Mouse (Mus musculus): ENCODE results near the gene Slc26a10.
"Not testable (repeated sequence)": the region's sequence is repeated elsewhere in the genome, so short reads cannot be mapped to it uniquely, and the experiment has no call there.

Slc26a10 gene

GRCm38 (mm10) chr10:127138328-127139141 lies 41.9 kb downstream of the Slc26a10 start:
- in situ Hi-C loops (cut with MboI; ENCODE audit: unreplicated experiment in 2 of 2): no loop called here

- in situ Hi-C loops (cut with MboI; ENCODE audit: unreplicated experiment in 2 of 2): no loop called here
These were observed 42.5 kb downstream of the Slc26a10 start for GRCm38 (mm10) chr10:127137896-127138295.

- in situ Hi-C loops (cut with MboI; ENCODE audit: unreplicated experiment in 2 of 2): no loop called here
These were observed 43.9 kb downstream of the Slc26a10 start for GRCm38 (mm10) chr10:127136510-127136909.

GRCm38 (mm10) chr10:127135118-127135836 lies 45.2 kb downstream of the Slc26a10 start:
- in situ Hi-C loops (cut with MboI; ENCODE audit: unreplicated experiment in 2 of 2): no loop called here

- in situ Hi-C loops (cut with MboI; ENCODE audit: unreplicated experiment in 2 of 2): not testable (repeated sequence)
These were observed 45.9 kb downstream of the Slc26a10 start for GRCm38 (mm10) chr10:127134394-127135035.

- in situ Hi-C loops (cut with MboI; ENCODE audit: unreplicated experiment in 2 of 2): no loop called here
These were observed 48.0 kb downstream of the Slc26a10 start for GRCm38 (mm10) chr10:127132469-127132868.

- in situ Hi-C loops (cut with MboI; ENCODE audit: unreplicated experiment in 2 of 2): loop anchor here (5.0 kb wide), 3 partner anchors 33 to 208 kb away; no protein-coding TSS in a partner anchor
These were observed 51.0 kb downstream of the Slc26a10 start for GRCm38 (mm10) chr10:127129431-127129830.

GRCm38 (mm10) chr10:127127711-127128279 lies 52.6 kb downstream of the Slc26a10 start:
- in situ Hi-C loops (cut with MboI; ENCODE audit: unreplicated experiment in 2 of 2): loop anchor here (5.0 kb wide), 3 partner anchors 35 to 210 kb away; no protein-coding TSS in a partner anchor

- in situ Hi-C loops (cut with MboI; ENCODE audit: unreplicated experiment in 2 of 2): loop anchor here (5.0 kb wide), 3 partner anchors 36 to 211 kb away; no protein-coding TSS in a partner anchor
These were observed 53.9 kb downstream of the Slc26a10 start for GRCm38 (mm10) chr10:127126579-127126978.

- in situ Hi-C loops (cut with MboI; ENCODE audit: unreplicated experiment in 2 of 2): loop anchor here (5.0 kb wide), 3 partner anchors 37 to 212 kb away; no protein-coding TSS in a partner anchor
These were observed 55.0 kb downstream of the Slc26a10 start for GRCm38 (mm10) chr10:127125210-127126001.

GRCm38 (mm10) chr10:127123436-127123805 lies 57.0 kb downstream of the Slc26a10 start:
- in situ Hi-C loops (cut with MboI; ENCODE audit: unreplicated experiment in 2 of 2): loop anchor here in 1 of 2 experiments (5.0 kb wide), 1 partner anchor 99 kb away; no protein-coding TSS in a partner anchor

- in situ Hi-C loops (cut with MboI; ENCODE audit: unreplicated experiment in 2 of 2): loop anchor here in 1 of 2 experiments (5.0 kb wide), 1 partner anchor 99 kb away; no protein-coding TSS in a partner anchor
These were observed 57.5 kb downstream of the Slc26a10 start for GRCm38 (mm10) chr10:127122784-127123435.

GRCm38 (mm10) chr10:127122018-127122417 lies 58.4 kb downstream of the Slc26a10 start:
- in situ Hi-C loops (cut with MboI; ENCODE audit: unreplicated experiment in 2 of 2): loop anchor here in 1 of 2 experiments (5.0 kb wide), 1 partner anchor 100 kb away; no protein-coding TSS in a partner anchor

All from v-Abl transformed pro-B cells (cell line).